Mouse (Mus musculus): ENCODE results near the gene Adad2.

Gene Adad2

GRCm38 (mm10) chr8:119612471-119612870, at the start of gene Adad2:
TSS of gene Adad2 (plus strand) at chr8:119612747.
- DNase-seq (ENCODE audit: low read depth) = no peak

- DNase-seq (ENCODE audit: low read depth) = no peak
Measured at GRCm38 (mm10) chr8:119563849-119564251, 48.7 kb upstream of the Adad2 start.

- no peak for DNase-seq (ENCODE audit: low read depth)
Measured at GRCm38 (mm10) chr8:119566367-119566766, 46.2 kb upstream of the Adad2 start.

GRCm38 (mm10) chr8:119568251-119568650, 44.3 kb upstream of the Adad2 start:
- DNase-seq (ENCODE audit: low read depth) = no peak

- no peak for DNase-seq (ENCODE audit: low read depth)
Measured at GRCm38 (mm10) chr8:119568951-119569350, 43.6 kb upstream of the Adad2 start.

GRCm38 (mm10) chr8:119569881-119570280, 42.7 kb upstream of the Adad2 start:
- DNase-seq (ENCODE audit: low read depth) = no peak

GRCm38 (mm10) chr8:119571135-119571534, 41.4 kb upstream of the Adad2 start:
- no peak for DNase-seq (ENCODE audit: low read depth)

GRCm38 (mm10) chr8:119572411-119572810, 40.1 kb upstream of the Adad2 start:
- DNase-seq (ENCODE audit: low read depth) = no peak

GRCm38 (mm10) chr8:119574437-119575365, 37.8 kb upstream of the Adad2 start, which contains the start of the genes Hsdl1 and Dnaaf1:
TSS of gene Hsdl1 (minus strand) at chr8:119575183.
TSS of gene Dnaaf1 (plus strand) at chr8:119575235.
- DNase-seq (ENCODE audit: low read depth) = peak; percentile 96

- no peak for DNase-seq (ENCODE audit: low read depth)
Measured at GRCm38 (mm10) chr8:119575366-119575726, 37.2 kb upstream of the Adad2 start.

- DNase-seq (ENCODE audit: low read depth) = no peak
Measured at GRCm38 (mm10) chr8:119579096-119579495, 33.5 kb upstream of the Adad2 start.

GRCm38 (mm10) chr8:119580441-119581161, 31.9 kb upstream of the Adad2 start:
- no peak for DNase-seq (ENCODE audit: low read depth)

- no peak for DNase-seq (ENCODE audit: low read depth)
Measured at GRCm38 (mm10) chr8:119585901-119586300, 26.6 kb upstream of the Adad2 start.

GRCm38 (mm10) chr8:119588321-119588720, 24.2 kb upstream of the Adad2 start:
- DNase-seq (ENCODE audit: low read depth) = peak; percentile 49

- DNase-seq (ENCODE audit: low read depth) = peak; percentile 51
Measured at GRCm38 (mm10) chr8:119588844-119589243, 23.7 kb upstream of the Adad2 start.

GRCm38 (mm10) chr8:119590348-119590747, 22.2 kb upstream of the Adad2 start:
- no peak for DNase-seq (ENCODE audit: low read depth)

- DNase-seq (ENCODE audit: low read depth) = no peak
Measured at GRCm38 (mm10) chr8:119591456-119591855, 21.1 kb upstream of the Adad2 start.

- DNase-seq (ENCODE audit: low read depth) = no peak
Measured at GRCm38 (mm10) chr8:119603771-119604170, 8.8 kb upstream of the Adad2 start.

- no peak for DNase-seq (ENCODE audit: low read depth)
Measured at GRCm38 (mm10) chr8:119604398-119604803, 8.1 kb upstream of the Adad2 start.

GRCm38 (mm10) chr8:119604996-119605395, 7.6 kb upstream of the Adad2 start, which contains the start of gene Taf1c:
TSS of gene Taf1c (minus strand) at chr8:119605222.
- DNase-seq (ENCODE audit: low read depth) = peak; percentile 96

GRCm38 (mm10) chr8:119606224-119606623, 6.3 kb upstream of the Adad2 start:
- peak; percentile 38 for DNase-seq (ENCODE audit: low read depth)

GRCm38 (mm10) chr8:119615096-119615495, 2.5 kb downstream of the Adad2 start:
- DNase-seq (ENCODE audit: low read depth) = no peak

GRCm38 (mm10) chr8:119616358-119616757, 3.8 kb downstream of the Adad2 start:
- no peak for DNase-seq (ENCODE audit: low read depth)

All from NIH3T3 (cell line).